Mouse (Mus musculus): ENCODE measurements around the gene Vmn1r19. TPM values are rescaled to one million over a fixed set of nuclear protein-coding genes. Genes with fewer than 3 reads are reported as not detected.

Gene Vmn1r19
- not detected in 2 replicates for polyA plus RNA-seq (2012; rRNA removed)

GRCm38 (mm10) chr6:57403480-57403879, at the start of gene Vmn1r19:
Gene Vmn1r19 (plus strand): TSS chr6:57403780.

GRCm38 (mm10) chr6:57363627-57364026, 40.0 kb upstream of the Vmn1r19 start, which contains the start of gene Vmn1r17:
Gene Vmn1r17 (minus strand): TSS chr6:57363727.

GRCm38 (mm10) chr6:57395683-57396082, 7.9 kb upstream of the Vmn1r19 start, which contains the start of gene Vmn1r18:
Gene Vmn1r18 (minus strand): TSS chr6:57395783.

GRCm38 (mm10) chr6:57428630-57429029, 25.1 kb downstream of the Vmn1r19 start, which contains the start of gene Vmn1r20:
Gene Vmn1r20 (plus strand): TSS chr6:57428930.

Other genes starting within 250 kb of the Vmn1r19 start
- not detected in 2 replicates for gene Vmn1r12, start 246.9 kb upstream of the Vmn1r19 start, polyA plus RNA-seq (2012; rRNA removed)
- not detected in 2 replicates for gene Vmn1r13, start 200.5 kb upstream of the Vmn1r19 start, polyA plus RNA-seq (2012; rRNA removed)
- gene Vmn1r14, start 172.1 kb upstream of the Vmn1r19 start, polyA plus RNA-seq (2012; rRNA removed): not detected in 2 replicates
- gene Vmn1r15, start 145.8 kb upstream of the Vmn1r19 start, polyA plus RNA-seq (2012; rRNA removed): not detected in 2 replicates
- gene Vmn1r16, start 74.3 kb upstream of the Vmn1r19 start, polyA plus RNA-seq (2012; rRNA removed): not detected in 2 replicates
- gene Vmn1r17, start 40.1 kb upstream of the Vmn1r19 start, polyA plus RNA-seq (2012; rRNA removed): not detected in 2 replicates
- gene Vmn1r18, start 8.0 kb upstream of the Vmn1r19 start, polyA plus RNA-seq (2012; rRNA removed): not detected in 2 replicates
- not detected in 2 replicates for gene Vmn1r20, start 25.1 kb downstream of the Vmn1r19 start, polyA plus RNA-seq (2012; rRNA removed)
- gene Ppm1k, start 131.7 kb downstream of the Vmn1r19 start, polyA plus RNA-seq (2012; rRNA removed): 9.5 and 10.0 TPM in 2 replicates
- gene Herc6, start 177.2 kb downstream of the Vmn1r19 start, polyA plus RNA-seq (2012; rRNA removed): 4.5 and 6.0 TPM in 2 replicates

Measured in liver, embryonic 18 days (tissue).